Mouse (Mus musculus): ENCODE data around the gene Bmf.
A peak's percentile ranks its signal among the peaks of the same experiment; 100 is the strongest.

The Bmf gene

GRCm38 (mm10) chr2:118512418-118513377 is 36.8 kb downstream of the Bmf start:
- no peak for DNase-seq (ENCODE audit: low read depth)

DNA sequence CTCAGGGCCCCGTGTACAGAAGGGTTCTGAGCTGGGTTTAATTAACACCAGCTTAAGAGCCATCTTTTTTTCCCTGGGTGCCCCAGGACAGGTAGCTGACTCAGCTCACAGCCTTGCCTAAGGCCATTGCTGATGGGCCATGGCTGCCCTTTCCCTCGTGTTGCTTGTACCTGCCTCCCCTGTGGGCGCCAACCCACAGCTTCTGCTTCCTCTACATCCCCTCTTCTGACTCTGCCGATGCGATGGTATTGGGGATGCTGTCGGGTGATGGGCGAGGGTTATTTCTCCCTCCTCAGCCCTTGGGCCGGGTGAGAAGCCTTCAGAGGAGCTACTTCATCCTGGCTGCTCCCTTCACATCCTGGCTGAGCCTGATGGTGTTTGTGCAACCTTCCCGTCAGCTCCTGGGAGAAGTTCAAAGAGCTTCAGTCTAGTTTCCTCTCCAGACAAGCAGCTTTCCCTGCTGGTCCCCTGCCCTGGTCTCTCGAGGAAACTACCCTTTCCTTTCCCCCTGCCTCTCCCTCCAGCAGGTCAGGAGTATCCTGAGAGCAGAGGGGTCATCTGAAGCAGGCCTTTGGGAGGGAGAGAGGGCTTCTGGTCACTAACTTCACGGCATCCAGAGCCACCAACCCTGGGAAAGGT is 37.6 kb downstream of the Bmf start:
- no peak for DNase-seq (ENCODE audit: low read depth)

- no peak for DNase-seq (ENCODE audit: low read depth)
Measured at GRCm38 (mm10) chr2:118510447-118511310, 38.8 kb downstream of the Bmf start.

DNA sequence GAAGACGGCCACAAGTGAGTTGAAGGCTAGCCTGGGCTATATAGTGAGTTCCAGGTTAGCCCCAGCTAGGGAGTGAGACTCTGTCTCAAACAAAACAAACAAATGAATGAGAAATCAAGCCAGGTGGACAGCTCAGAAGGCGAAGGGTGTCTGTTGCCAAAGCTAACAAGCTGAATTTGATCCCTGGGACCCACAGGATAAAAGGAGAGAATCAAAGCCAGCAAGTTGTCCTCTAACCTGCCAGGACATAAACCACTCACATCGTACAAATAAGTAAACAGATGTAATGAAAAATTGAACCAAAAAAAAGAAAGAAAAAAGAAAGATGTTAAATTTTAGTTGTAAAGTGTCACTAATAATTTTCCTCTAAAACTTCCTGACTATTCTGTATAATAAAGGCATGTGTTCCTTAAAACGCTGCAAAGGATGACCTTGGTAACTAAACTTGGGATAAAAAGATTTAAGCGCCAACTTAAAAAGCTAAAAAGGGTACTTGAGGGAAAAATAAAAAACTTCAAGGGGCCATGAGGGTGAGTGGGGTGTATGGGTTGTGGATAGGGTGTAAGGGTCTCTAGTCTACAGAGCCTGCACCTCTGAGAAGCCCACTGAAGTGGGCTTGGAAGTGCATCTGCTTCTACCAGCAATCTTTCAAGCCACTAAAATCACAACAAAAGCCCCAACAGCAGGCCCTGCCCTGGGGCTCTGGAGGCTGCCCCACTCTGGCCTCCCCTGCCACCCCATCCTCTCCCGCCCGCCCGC is 39.6 kb downstream of the Bmf start:
- DNase-seq (ENCODE audit: low read depth), result no peak

DNA sequence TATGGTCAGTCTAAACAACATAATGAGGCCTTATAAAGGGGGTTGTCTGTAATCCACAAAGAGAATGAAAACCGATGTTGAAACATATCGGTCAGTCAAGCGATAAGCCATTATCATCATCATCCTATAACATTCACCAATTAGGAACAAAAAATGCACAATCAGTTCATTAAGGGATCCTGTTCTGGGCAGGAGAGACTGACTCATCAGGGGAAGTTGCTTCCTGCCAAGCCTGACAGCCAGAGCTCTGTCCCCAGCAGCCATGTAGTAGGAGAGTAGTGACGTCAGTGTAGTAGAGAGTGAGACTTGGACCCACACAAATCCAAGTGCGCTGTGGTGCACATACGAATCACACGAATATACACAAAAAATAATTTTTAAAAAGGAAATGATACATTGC is 42.4 kb downstream of the Bmf start:
- DNase-seq (ENCODE audit: low read depth), result no peak

DNA sequence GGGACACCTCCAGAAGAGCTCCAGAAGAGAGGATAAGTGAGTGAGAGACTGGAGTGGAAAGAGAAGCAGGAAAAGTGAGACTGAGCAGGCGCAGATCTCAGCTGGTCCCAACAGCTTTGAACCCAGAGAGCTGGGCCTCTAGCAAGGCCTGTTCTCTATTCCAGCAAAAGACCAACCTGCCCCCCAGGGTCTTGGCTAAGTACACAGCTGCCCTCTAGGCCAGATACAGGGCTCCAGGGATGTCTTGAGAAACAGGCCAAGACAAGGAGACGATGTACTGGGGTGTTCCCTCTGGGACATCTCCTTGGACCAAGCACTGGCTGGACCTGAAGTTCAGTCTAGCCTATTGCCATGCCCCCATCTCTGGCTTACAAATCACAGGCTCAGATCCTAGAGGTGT is 49.3 kb downstream of the Bmf start:
- DNase-seq (ENCODE audit: low read depth), result no peak

DNA sequence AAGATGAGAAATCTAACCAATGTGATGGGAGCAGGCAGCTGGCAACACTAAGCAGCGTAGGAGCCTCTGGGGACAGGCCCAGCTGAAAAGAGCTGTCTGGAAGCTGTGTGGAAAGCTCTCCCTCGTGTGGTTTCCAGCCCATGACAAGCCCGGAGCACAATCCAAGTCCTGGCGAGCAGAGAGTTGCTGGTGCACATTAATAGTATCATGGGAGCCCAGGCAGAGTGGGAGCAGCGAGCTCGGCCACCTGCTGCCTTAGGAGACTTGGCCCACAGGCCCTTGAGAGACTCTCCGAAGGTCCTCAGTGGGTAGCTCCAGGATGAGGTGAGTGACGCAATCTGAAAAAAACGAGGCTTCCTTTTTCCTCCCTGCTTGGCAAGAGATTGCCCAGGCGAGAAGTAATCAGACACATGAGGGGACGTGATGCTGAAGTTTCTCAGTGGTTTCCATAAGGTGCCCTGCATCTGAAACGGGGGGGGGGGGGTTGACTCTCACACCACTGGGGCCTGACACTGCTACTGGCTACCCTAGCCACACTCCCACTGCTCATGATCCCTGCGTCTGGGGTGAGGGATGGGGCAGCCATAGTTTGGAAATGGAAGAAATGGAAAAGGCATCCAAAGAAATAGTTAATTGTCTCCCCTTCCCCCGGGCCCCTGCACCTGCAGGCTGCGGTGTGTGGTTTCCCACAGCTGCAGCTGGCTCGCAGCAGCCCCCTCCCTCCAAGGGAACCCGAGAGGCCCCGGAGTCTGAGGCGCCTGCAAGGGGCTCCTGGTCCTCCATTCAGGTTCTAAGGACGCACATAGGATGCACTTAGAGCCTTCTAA is 50.1 kb downstream of the Bmf start:
- peak; percentile 59 for DNase-seq (ENCODE audit: low read depth)

GRCm38 (mm10) chr2:118498476-118498875 is 51.0 kb downstream of the Bmf start:
- no peak for DNase-seq (ENCODE audit: low read depth)

GRCm38 (mm10) chr2:118497890-118498289 is 51.6 kb downstream of the Bmf start:
- no peak for DNase-seq (ENCODE audit: low read depth)

DNA sequence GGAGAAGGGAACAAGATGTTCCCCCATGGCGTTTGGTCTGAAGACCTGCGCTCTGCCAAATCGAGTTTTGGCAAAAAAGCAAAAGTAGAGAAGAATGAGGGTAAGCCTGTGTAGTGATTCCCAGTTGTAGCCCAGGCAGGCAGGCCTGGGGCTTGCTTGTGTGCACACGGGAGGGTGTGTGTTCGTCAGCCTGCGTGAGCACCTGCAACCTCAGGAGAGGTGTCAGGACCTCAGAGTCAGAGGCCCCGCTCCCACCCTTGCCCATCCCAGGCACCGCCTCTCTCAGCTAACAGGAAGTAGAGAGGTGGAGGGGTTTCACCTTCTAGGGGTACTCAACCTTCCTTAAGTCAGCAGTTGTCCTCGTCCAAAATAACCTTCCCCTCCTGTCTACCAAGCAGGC is 54.5 kb downstream of the Bmf start:
- peak; percentile 29 for DNase-seq (ENCODE audit: low read depth)

- no peak for DNase-seq (ENCODE audit: low read depth)
Measured at GRCm38 (mm10) chr2:118491741-118492395, 57.6 kb downstream of the Bmf start.

GRCm38 (mm10) chr2:118491281-118491731 is 58.2 kb downstream of the Bmf start:
- peak; percentile 79 for DNase-seq (ENCODE audit: low read depth)

DNA sequence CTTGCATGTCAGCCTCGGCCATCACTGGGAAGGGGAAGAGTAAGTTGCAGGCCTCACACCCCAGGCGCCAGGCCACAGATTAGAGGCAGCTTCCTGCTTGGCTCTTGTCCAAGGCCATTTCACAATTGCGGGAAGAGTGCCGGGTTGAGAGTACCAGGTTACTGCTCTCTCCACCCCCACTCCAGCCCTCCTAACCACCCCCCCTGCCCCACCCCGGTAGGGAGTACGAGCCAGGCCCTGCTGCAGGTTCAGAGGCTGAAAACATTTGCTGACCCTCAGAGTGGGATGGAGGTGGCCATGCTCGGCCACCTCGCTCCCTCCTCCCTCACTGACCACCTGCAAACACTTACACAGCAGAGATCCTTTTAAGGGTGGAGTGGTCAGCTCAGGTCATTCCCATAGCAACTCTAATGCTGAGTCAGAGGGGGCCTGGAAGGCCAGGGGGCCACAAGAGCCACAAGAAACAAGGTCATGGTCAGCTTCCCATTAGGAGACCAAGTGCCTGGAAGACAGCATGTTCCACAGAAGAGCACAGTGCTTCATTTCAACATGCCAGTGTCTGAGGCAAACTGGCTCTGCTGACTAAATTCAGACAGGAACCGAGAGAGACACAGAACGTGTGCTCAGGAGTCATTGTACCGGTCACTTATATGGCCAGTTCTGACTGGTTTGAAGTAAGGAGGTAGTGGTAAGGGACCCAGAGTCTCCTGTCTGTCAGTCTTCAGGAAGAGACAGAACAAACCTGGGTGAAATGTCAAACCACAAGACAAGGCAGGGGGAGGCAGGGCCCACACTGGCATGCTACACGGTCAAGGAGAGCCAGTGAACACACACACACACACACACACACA is 59.0 kb downstream of the Bmf start:
- DNase-seq (ENCODE audit: low read depth), result peak; percentile 66

DNA sequence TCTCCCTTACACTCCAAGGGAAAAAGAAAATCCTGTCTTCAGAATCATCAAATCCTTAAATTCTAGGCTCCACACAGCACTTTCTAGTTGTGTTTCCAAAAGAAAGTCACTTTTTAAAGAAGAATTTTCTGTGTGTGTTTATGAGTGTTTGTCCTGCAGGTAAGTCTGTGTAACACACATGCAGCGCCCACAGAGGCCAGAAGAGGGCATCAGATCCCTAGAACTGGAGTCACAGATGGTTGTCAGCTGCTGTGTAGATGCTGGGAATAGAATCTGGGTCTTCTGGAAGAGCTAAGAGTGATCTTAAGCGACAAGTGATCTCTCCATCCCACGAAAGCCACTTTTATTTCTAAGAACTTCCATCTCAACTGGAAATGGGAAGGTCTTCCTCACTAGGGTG is 61.7 kb downstream of the Bmf start:
- DNase-seq (ENCODE audit: low read depth), result peak; percentile 78

DNA sequence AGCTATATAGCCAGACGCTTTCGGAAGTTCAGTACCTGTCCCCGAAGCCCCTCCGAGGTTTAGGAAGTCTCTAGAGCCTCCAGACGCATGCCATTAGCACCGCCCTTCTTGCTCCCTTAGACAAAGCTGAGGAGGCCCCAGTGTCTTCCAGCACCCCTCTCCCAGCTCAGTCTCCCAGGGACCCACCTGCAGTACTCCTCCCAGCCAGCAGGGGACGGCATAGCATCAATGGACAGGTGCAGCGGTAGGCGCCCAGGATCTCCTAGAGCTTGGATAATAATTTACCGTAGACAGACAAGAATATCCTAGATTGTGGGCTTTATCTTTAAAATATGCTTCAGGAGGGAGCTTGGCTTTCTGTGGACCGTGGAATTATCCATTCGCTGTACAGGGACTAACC is 62.6 kb downstream of the Bmf start:
- DNase-seq (ENCODE audit: low read depth), result peak; percentile 88

DNA sequence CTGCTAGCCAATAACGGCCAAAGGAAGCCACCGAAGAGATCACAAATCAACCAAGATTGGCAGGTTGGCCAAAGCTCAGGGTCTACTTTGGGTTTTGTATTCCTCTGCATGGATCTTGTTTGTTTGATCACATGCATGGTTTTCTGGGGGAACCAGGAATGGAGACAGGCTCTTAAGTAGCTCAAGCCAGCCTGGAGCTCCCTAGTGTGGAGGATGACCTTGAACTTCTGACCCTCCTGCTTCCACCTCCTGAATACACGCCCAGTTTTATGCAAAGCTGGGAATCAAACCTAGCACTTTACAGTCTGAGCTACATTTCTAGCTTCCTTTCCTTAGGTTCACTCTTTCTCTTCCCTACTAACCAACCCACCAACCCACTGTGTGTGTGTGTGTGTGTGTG is 64.1 kb downstream of the Bmf start:
- DNase-seq (ENCODE audit: low read depth), result no peak

- DNase-seq (ENCODE audit: low read depth), result no peak
Measured at GRCm38 (mm10) chr2:118484386-118484898, 65.0 kb downstream of the Bmf start.

GRCm38 (mm10) chr2:118483032-118483431 is 66.5 kb downstream of the Bmf start:
- DNase-seq (ENCODE audit: low read depth), result peak; percentile 71

DNA sequence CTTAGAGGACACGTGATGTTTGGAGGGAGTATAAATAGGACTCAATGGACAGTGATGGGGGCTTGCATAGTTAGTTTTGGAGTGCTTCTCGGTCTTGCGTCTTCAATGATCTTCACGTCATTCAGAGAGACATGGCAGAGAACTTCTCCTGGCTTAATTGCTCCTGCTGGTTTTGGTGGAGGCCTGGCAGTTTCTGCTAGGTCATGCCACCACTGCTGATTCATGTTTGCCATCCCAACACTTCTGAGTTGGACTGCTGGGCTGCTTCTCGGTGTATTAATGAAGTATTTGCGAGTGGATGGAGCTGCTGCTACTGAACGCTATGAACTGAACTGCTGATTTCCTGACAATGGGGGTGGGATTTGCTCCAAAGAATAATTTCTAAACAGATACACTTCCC is 68.6 kb downstream of the Bmf start:
- DNase-seq (ENCODE audit: low read depth), result no peak
